14 mouse cellular contexts compared by ENCODE assay signal in genomic region chr9:45939794-45940193, GRCm38 (mm10). TPM values are rescaled to one million over a fixed set of nuclear protein-coding genes. Genes with fewer than 3 reads are reported as not detected.
"Had no signal": no experiment of that assay in that cellular context is flagged by ENCODE, and none has a peak within 500 bp of the region (broad histone marks: within the 10 kb centered on the region; RNA-seq: fewer than 3 reads in every experiment).

No protein-coding gene starts in this region.

- DNase-seq: gastrocnemius, postnatal 14 days; gastrocnemius, postnatal 36 days; heart, adult 2 months; heart, postnatal 14 days; heart, postnatal 36 days; kidney, adult 11 months; kidney, adult 2 months; kidney, adult 9 months; kidney, postnatal 14 days; kidney, postnatal 36 days; layer of hippocampus, adult 9-11 months; layer of hippocampus, postnatal 36 days; left cerebral cortex, postnatal 4 days had no signal

RNA-seq across cellular contexts. Expression of gene Tagln, which starts 3.9 kb away (rescaled TPM):
- total RNA-seq: hematopoietic stem cell, adult 5-6 weeks had no signal
